Mouse (Mus musculus) liver, embryonic 14.5 days (tissue): ENCODE results near the gene Mars. TPM values are rescaled to one million over a fixed set of nuclear protein-coding genes. Genes with fewer than 3 reads are reported as not detected.

ENCODE experiments used
- ATAC-seq: fragments of 200-750 bp; cut with Nextera tagmentation; 2 replicates; pipeline ENCODE4 v1.8.0; 2017; ENCODE audit warnings: moderate number of reproducible peaks, mild to moderate bottlenecking, moderate library complexity; ENCODE audit not compliant: insufficient read depth
- DNase-seq, 3 experiments: peaks; one replicate each; pipeline ENCODE4 v3.0.0-alpha.2; 2012 to 2013; ENCODE audit warnings: low read depth in 3 of 3, low spot score in 3 of 3
- H3K27ac ChIP-seq: fragments of 300-500 bp; sonication (generic); 2 replicates; pipeline ENCODE4 v1.5.1; 2014; ENCODE audit warnings: moderate library complexity, mild to moderate bottlenecking, control low read depth, inconsistent platforms
- H3K27me3 ChIP-seq: fragments of 300-500 bp; sonication (generic); 2 replicates; pipeline ENCODE4 v1.6.1; 2014; ENCODE audit warnings: mild to moderate bottlenecking, low read length, moderate library complexity; ENCODE audit not compliant: control insufficient read depth, insufficient read depth
- H3K36me3 ChIP-seq: fragments of 300-500 bp; sonication (generic); replicated peaks from 2 replicates; pipeline ENCODE4 v1.6.1; 2014; ENCODE audit warnings: low read depth; ENCODE audit not compliant: control insufficient read depth, insufficient read depth
- H3K4me1 ChIP-seq, 2 experiments: fragments of 200-500 bp in 1 of 2; fragments of 300-500 bp in 1 of 2; sonication (generic) in 1 of 2; replicated peaks; 2 replicates each; pipeline ENCODE4 v1.6.1; 2012 to 2014; ENCODE audit warnings: antibody characterized with exemption in 1 of 2, inconsistent platforms in 1 of 2, low read length in 1 of 2; ENCODE audit not compliant: control insufficient read depth in 2 of 2, insufficient read depth in 2 of 2
- H3K4me2 ChIP-seq: fragments of 300-500 bp; sonication (generic); 2 replicates; pipeline ENCODE4 v1.6.1; 2014; ENCODE audit warnings: low read depth, mild to moderate bottlenecking, control low read depth, moderate library complexity
- H3K4me3 ChIP-seq, 2 experiments: fragments of 200-500 bp in 1 of 2; fragments of 300-500 bp in 1 of 2; sonication (generic) in 1 of 2; 2 replicates each; pipeline ENCODE4 v1.5.1; 2012 to 2014; ENCODE audit warnings: low read depth in 2 of 2, low read length in 2 of 2, mild to moderate bottlenecking in 2 of 2, control low read depth in 1 of 2, inconsistent platforms in 1 of 2, moderate library complexity in 1 of 2; ENCODE audit not compliant: insufficient read depth in 1 of 2
- H3K9ac ChIP-seq: fragments of 300-500 bp; sonication (generic); replicated peaks from 2 replicates; pipeline ENCODE4 v1.6.1; 2014; ENCODE audit warnings: mild to moderate bottlenecking, control low read depth, moderate library complexity
- H3K9me3 ChIP-seq: fragments of 300-500 bp; sonication (generic); 2 replicates; pipeline ENCODE4 v1.6.1; 2016; ENCODE audit warnings: low read length, mixed read lengths; ENCODE audit not compliant: control insufficient read depth
- CTCF ChIP-seq: IDR thresholded peaks from 2 replicates; pipeline ENCODE4 v1.5.1; 2016; ENCODE audit warnings: antibody characterized with exemption, low read depth, control low read depth
- EP300 ChIP-seq: IDR thresholded peaks from 2 replicates; pipeline ENCODE4 v1.6.1; 2016; ENCODE audit warnings: antibody characterized with exemption, low read depth
- whole genome bisulfite sequencing: fragments of 180-500 bp; shearing (Covaris S2); extraction: QIAGEN DNeasy Blood & Tissue Kit; methylation state at CpG from one replicate; pipeline ENCODE4 v1.1.7; 2014; ENCODE audit not compliant: insufficient replicate concordance; 5-methylcytosine and 5-hydroxymethylcytosine counted together
- polyA plus RNA-seq, 2 experiments: library from polyadenylated mRNA; depleted of rRNA in 1 of 2; stranded (reverse) in 1 of 2; unstranded in 1 of 2; fragments of >200 nt; fragmentation: Nextera tagmentation in 1 of 2; extraction: Ambion mirVana in 1 of 2; gene quantifications; 2 replicates each; pipeline versions ENCODE4 v1.2.1 to v1.2.3; 2012 to 2014

Gene Mars
- polyA plus RNA-seq, 2 experiments: 63.4 to 101 TPM

DNA sequence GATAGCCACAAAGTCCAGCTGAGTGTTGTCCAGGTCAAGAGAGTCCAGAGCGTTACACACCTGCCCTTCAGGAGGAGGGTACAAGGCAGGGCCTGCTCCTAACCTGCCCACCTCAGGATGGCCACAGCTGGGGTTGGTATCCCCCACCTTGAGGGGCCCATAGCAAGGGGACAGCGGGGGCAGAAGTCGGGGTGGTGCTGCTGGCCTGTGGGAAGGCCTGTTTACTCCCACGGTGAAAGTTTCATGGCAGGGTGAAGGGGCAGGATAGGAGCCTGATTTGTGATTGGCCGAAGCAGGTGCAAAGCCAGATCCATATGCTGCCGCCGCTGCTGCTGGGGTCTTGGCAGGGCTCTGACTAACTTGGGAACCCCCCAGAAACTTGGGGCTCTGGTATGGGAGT lies 18.6 kb upstream of the Mars start:
- Histone ChIP-seq H3K4me1 (peaks cover 8 to 9% of the 10 kb centered on the region in 2 experiments), H3K27me3 (peaks cover 11% of the 10 kb centered on the region; the same call in 1 of the 2 replicates), H3K9me3 (no peaks in the 10 kb centered on the region), H3K36me3 (no peaks in the 10 kb centered on the region), H3K27ac (no peak overlapping the region), H3K4me3 (no peak overlapping the region), H3K4me2 (no peak overlapping the region), H3K9ac (no peak overlapping the region)
- no peak for TF ChIP-seq CTCF
- no peak for TF ChIP-seq EP300
- 64% methylated on average over 7 of the region's 7 CpGs for WGBS
- ATAC-seq (no peak), DNase-seq (no peak)

DNA sequence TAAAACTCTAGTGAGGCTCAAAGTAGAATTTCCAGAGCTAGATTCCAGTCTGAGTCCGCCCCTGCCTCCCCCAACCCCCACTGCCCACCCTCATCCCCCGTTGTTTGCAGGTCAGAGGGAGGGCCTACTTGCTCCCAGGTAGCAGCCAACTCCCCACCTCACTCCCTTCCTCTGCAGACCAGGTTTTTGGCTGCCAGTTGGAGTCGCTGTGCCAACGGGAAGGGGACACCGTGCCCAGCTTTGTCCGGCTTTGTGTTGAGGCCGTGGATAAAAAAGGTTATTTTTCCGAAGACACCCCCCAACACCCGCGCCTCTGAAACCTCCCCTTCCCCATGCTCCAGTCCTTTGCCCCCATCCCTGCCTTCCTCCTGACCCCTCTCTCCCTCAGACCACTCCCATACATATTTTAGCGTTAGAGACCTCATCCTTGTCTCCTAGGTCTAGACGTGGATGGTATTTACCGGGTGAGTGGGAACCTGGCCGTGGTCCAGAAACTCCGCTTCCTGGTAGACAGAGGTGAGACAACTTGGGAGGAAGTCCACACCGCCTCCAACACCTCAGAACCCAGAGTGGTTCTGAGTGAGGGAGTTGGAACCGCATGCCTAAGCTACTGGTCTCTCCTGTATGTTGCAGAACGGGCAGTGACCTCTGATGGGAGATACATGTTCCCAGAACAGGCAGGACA lies 16.0 kb upstream of the Mars start:
- DNase-seq: no peak
- no peak for ATAC-seq
- no peak for TF ChIP-seq CTCF
- TF ChIP-seq EP300: no peak
- Histone ChIP-seq H3K4me1 (peaks cover 11 to 14% of the 10 kb centered on the region in 2 experiments), H3K9me3 (no peaks in the 10 kb centered on the region), H3K9ac (no peak overlapping the region), H3K27ac (no peak overlapping the region), H3K4me2 (no peak overlapping the region), H3K27me3 (peaks cover 11% of the 10 kb centered on the region; the same call in 1 of the 2 replicates), H3K4me3 (no peak overlapping the region), H3K36me3 (no peaks in the 10 kb centered on the region)
- WGBS: 73% methylated on average over 18 of the region's 18 CpGs

DNA sequence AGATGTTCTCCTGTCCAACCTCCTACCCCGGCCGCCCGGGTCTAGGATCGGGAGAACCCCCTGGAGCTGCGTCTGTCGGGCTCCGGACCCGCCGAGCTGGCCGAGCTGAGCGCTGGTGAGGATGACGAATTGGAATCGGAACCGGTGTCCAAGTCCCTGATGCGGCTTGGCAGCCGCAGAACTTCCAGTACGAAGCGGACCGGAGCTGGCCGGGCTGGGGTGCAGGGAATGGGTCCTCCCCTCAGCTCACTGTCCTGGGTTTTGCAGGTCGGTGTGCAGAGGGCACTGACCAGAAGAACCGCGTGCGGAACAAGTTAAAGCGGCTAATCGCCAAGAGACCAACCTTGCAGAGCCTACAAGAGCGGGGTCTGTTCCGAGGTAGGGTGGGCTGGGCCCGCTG lies 15.2 kb upstream of the Mars start:
- Histone ChIP-seq H3K9ac (peak overlapping the region; percentile 65), H3K27me3 (peaks cover 11% of the 10 kb centered on the region; the same call in 1 of the 2 replicates), H3K4me2 (peak overlapping the region; percentile 89), H3K4me3 (peak overlapping the region; percentile 56 to 65), H3K36me3 (no peaks in the 10 kb centered on the region), H3K27ac (no peak overlapping the region), H3K9me3 (no peaks in the 10 kb centered on the region), H3K4me1 (peaks cover 11 to 14% of the 10 kb centered on the region in 2 experiments)
- ATAC-seq (no peak), DNase-seq (no peak)
- TF ChIP-seq CTCF: no peak
- TF ChIP-seq EP300: no peak
- 21% methylated on average over 29 of the region's 29 CpGs for WGBS

GRCm38 (mm10) chr10:127326017-127326801 lies 14.6 kb upstream of the Mars start:
- Histone ChIP-seq H3K27ac (no peak overlapping the region), H3K36me3 (no peaks in the 10 kb centered on the region), H3K9me3 (no peaks in the 10 kb centered on the region), H3K27me3 (peaks cover 11% of the 10 kb centered on the region; the same call in 1 of the 2 replicates), H3K9ac (peak overlapping the region; percentile 65), H3K4me2 (peak overlapping the region; percentile 89), H3K4me3 (peak overlapping the region; percentile 56 to 65), H3K4me1 (peaks cover 11 to 14% of the 10 kb centered on the region in 2 experiments)
- TF ChIP-seq EP300 (no peak), CTCF (no peak)
- DNase-seq (no peak), ATAC-seq (peak; percentile 57)
- WGBS: 1% methylated on average over 54 of the region's 54 CpGs
